Mouse (Mus musculus): ENCODE data around the gene Atg14.

DNA sequence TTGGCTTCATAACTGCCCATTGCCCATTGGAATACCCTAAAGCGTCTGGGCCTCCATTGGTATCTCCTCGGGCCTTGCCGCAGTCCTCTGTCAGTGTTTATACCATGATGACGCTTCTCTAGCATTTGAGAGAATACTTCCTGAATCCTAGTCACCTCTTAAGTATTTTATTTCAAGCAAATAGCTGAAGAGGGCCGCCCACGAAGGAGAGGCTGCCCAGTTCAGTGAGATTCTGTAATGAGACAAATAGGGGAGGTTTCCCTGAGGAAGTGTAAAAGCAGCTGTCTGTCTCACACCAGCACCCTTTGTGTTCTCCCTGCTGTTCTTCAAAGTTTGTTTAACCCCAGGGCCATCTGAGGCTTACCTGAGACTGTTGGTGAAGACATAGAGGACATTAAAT, 53.7 kb downstream of the Atg14 start:
- TF ChIP-seq CTCF (IDR thresholded peaks at IDR 0.05; ENCODE audit: low read depth) (no peak), EP300 (IDR thresholded peaks at IDR 0.05; ENCODE audit: low read depth) (no peak)
